In the genomic region with DNA sequence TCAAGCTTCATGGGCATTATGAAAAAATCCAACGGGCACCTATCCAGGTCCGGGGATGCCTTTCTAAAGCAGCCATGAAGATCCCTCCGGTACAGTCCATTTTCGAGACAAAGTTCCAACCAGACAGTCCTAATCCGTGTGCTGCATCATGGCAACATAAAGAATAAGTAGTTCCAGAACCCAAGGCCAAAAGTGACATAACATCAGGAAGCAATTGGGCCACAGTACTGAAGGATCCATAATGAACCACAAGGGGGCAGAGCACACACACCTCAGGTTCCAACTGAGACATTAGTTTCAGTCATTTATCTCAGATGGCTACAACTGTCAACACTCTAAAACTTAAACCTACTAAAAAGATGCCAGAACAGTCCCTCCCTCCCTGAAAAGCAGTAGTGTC, we compare ENCODE assay signal across 8 mouse cellular contexts. TPM values are rescaled to one million over a fixed set of nuclear protein-coding genes. Genes with fewer than 3 reads are reported as not detected.
A peak's percentile ranks its signal among the peaks of the same experiment; 100 is the strongest.
DNase-seq lines count a peak whose midpoint lies in the region; ATAC-seq and TF ChIP-seq lines count a peak whose summit lies in the region.

No protein-coding gene starts in this region.

- ATAC-seq in frontal cortex, adult (ENCODE audit: low TSS enrichment), result peak; percentile 68

- H3K27ac ChIP-seq in cortical plate, adult 2 months (ENCODE audit: insufficient read depth, low read length), result no peak overlapping the region

- H3K4me1 ChIP-seq in cortical plate, adult 2 months (ENCODE audit: control insufficient read depth, insufficient read depth, low read length), result peaks cover 1% of the 10 kb centered on the region; the same call in 1 of the 2 replicates

- TF ChIP-seq POLR2A in cortical plate, adult 2 months (IDR thresholded peaks at IDR 0.05; ENCODE audit: extremely low read depth, insufficient read depth, low read length), result no peak

- DNase-seq in frontal cortex, postnatal 10 days (ENCODE audit: low spot score in 2 of 2), result no peak
- DNase-seq in testis, postnatal 10 days (ENCODE audit: low spot score), result peak; percentile 55
- no peak for DNase-seq in testis, postnatal 14 days (ENCODE audit: low spot score)
- peak; percentile 43 to 65 for DNase-seq in kidney, adult 8-10 months
- DNase-seq in lung, postnatal 25 days (ENCODE audit: low spot score), result peak; percentile 68
- DNase-seq in urinary bladder, adult 18-20 months (ENCODE audit: low spot score in 2 of 2), result no peak

- peak; percentile 84 for TF ChIP-seq CTCF in cortical plate, adult 2 months (IDR thresholded peaks at IDR 0.05; ENCODE audit: extremely low read depth, insufficient read depth, low read length)

- no peak overlapping the region for H3K4me3 ChIP-seq in cortical plate, adult 2 months (ENCODE audit: insufficient read depth, low read length)

RNA-seq across cellular contexts. Expression of a gene that starts 28.2 kb away (rescaled TPM):
- 72.4 and 79.9 TPM in 2 replicates for polyA plus RNA-seq in cortical plate, adult 2 months (2012; rRNA removed)

RNA-seq across cellular contexts. Expression of a gene that starts 47.0 kb away (rescaled TPM):
- 0.71 and 0.76 TPM in 2 replicates for polyA plus RNA-seq in cortical plate, adult 2 months (2012; rRNA removed)

RNA-seq across cellular contexts. Expression of a gene that starts 48.0 kb away (rescaled TPM):
- polyA plus RNA-seq in cortical plate, adult 2 months (2012; rRNA removed), result 21.8 and 22.0 TPM in 2 replicates

Comparison
In these comparisons a context has a peak if more than half of its experiments do, and no peak if none do; other contexts are left out.
1. DNase-seq: peak in testis, postnatal 10 days (single experiment), kidney, adult 8-10 months (2 of 2) and lung, postnatal 25 days (single experiment); none in frontal cortex, postnatal 10 days (0 of 2), testis, postnatal 14 days (single experiment) and urinary bladder, adult 18-20 months (0 of 2).